Comparison of ENCODE assay signal across 20 mouse cellular contexts in genomic region chr2:165747975-165748374, GRCm38 (mm10).
DNase-seq lines count a peak whose midpoint lies in the region; ATAC-seq and TF ChIP-seq lines count a peak whose summit lies in the region.
"Had no signal": no experiment of that assay in that cellular context is flagged by ENCODE, and none has a peak within 500 bp of the region (broad histone marks: within the 10 kb centered on the region; RNA-seq: fewer than 3 reads in every experiment).

No protein-coding gene starts in this region.

- no peak for DNase-seq in forebrain, embryonic 10.5 days (ENCODE audit: extremely low spot score, low spot score)
- peak; percentile 47 for DNase-seq in lung, postnatal 36 days
- no peak for DNase-seq in lung, postnatal 0 days (ENCODE audit: low spot score)
- peak; percentile 23 for DNase-seq in brain, embryonic 14.5 days (ENCODE audit: low read depth)
- DNase-seq in spleen, postnatal 14 days (ENCODE audit: low spot score in 2 of 2): no peak
- DNase-seq in right cerebral cortex, postnatal 25 days: no peak
- DNase-seq: adrenal gland, adult 8-10 months; cerebellum, adult 11-12 months; cerebellum, postnatal 36 days; heart, postnatal 4 days; kidney, adult 18-20 months; kidney, postnatal 14 days; layer of hippocampus, adult 9-11 months; lung, embryonic 14.5 days; thymus, adult 2 months had no signal

- H3K36me3 ChIP-seq in forebrain, embryonic 10.5 days (replicated peaks): no peaks in the 10 kb centered on the region
- no peaks in the 10 kb centered on the region for H3K36me3 ChIP-seq in forebrain, embryonic 15.5 days
- no peaks in the 10 kb centered on the region for H3K36me3 ChIP-seq in lung, postnatal 0 days (ENCODE audit: insufficient read depth, low read length)
- H3K36me3 ChIP-seq: heart, embryonic 13.5 days; neural tube, embryonic 13.5 days had no signal

- TF ChIP-seq POLR2A in brain, embryonic 14.5 days (IDR thresholded peaks at IDR 0.05; ENCODE audit: borderline replicate concordance, extremely low read depth, insufficient read depth, insufficient read length, poor library complexity, severe bottlenecking): no peak

- peaks cover 63% of the 10 kb centered on the region for H3K27me3 ChIP-seq in forebrain, embryonic 10.5 days (ENCODE audit: poor library complexity, severe bottlenecking)
- 0 out of 2 replicates have a peak, but pooled peaks cover 5% of the 10 kb centered on the region for H3K27me3 ChIP-seq in forebrain, embryonic 15.5 days
- H3K27me3 ChIP-seq in lung, postnatal 0 days (replicated peaks; ENCODE audit: insufficient read depth, low read length): no peaks in the 10 kb centered on the region

- H3K4me1 ChIP-seq in forebrain, embryonic 10.5 days: peaks cover 73% of the 10 kb centered on the region
- H3K4me1 ChIP-seq in forebrain, embryonic 15.5 days: peaks cover 17% of the 10 kb centered on the region
- no peaks in the 10 kb centered on the region for H3K4me1 ChIP-seq in lung, postnatal 0 days (ENCODE audit: insufficient read depth, low read depth, low read length)
- H3K4me1 ChIP-seq: heart, embryonic 13.5 days had no signal

- no peak overlapping the region for H3K9ac ChIP-seq in forebrain, embryonic 15.5 days (replicated peaks)
- no peak overlapping the region for H3K9ac ChIP-seq in lung, postnatal 0 days (replicated peaks; ENCODE audit: low read depth)
- H3K9ac ChIP-seq: forebrain, embryonic 13.5 days; heart, embryonic 13.5 days; lung, embryonic 14.5 days; neural tube, embryonic 13.5 days had no signal

- 46% methylated on average over 7 of the region's 7 CpGs for WGBS in forebrain, embryonic 10.5 days
- WGBS in forebrain, embryonic 15.5 days: 59% methylated on average over 7 of the region's 7 CpGs
- WGBS in lung, postnatal 0 days: 55% methylated on average over 7 of the region's 7 CpGs

- TF ChIP-seq CTCF in lung, postnatal 0 days (IDR thresholded peaks at IDR 0.05): no peak
- no peak for TF ChIP-seq CTCF in brain, embryonic 14.5 days (IDR thresholded peaks at IDR 0.05; ENCODE audit: borderline replicate concordance, extremely low read depth, insufficient read depth, insufficient read length)

- no peak overlapping the region for H3K4me3 ChIP-seq in forebrain, embryonic 10.5 days
- no peak overlapping the region for H3K4me3 ChIP-seq in forebrain, embryonic 15.5 days
- no peak overlapping the region for H3K4me3 ChIP-seq in lung, postnatal 0 days (ENCODE audit: low read depth, low read length)
- H3K4me3 ChIP-seq: forebrain, embryonic 13.5 days; heart, embryonic 13.5 days; neural tube, embryonic 13.5 days had no signal

- no peaks in the 10 kb centered on the region for H3K9me3 ChIP-seq in forebrain, embryonic 10.5 days
- no peaks in the 10 kb centered on the region for H3K9me3 ChIP-seq in forebrain, embryonic 15.5 days
- no peaks in the 10 kb centered on the region for H3K9me3 ChIP-seq in lung, postnatal 0 days (ENCODE audit: low read length)
- H3K9me3 ChIP-seq: forebrain, embryonic 13.5 days; heart, embryonic 13.5 days; neural tube, embryonic 13.5 days had no signal

- TF ChIP-seq EP300 in lung, postnatal 0 days (IDR thresholded peaks at IDR 0.05): no peak

- no peak overlapping the region for H3K4me2 ChIP-seq in forebrain, embryonic 15.5 days (replicated peaks)
- no peak overlapping the region for H3K4me2 ChIP-seq in lung, postnatal 0 days (replicated peaks; ENCODE audit: low read depth, low read length)
- H3K4me2 ChIP-seq: forebrain, embryonic 13.5 days; heart, embryonic 13.5 days; lung, embryonic 14.5 days; neural tube, embryonic 13.5 days had no signal

- H3K27ac ChIP-seq in forebrain, embryonic 10.5 days: peak overlapping the region; percentile 68
- H3K27ac ChIP-seq in forebrain, embryonic 15.5 days (replicated peaks): no peak overlapping the region
- no peak overlapping the region for H3K27ac ChIP-seq in lung, postnatal 0 days (ENCODE audit: low read length)
- H3K27ac ChIP-seq: forebrain, embryonic 13.5 days; heart, embryonic 13.5 days; neural tube, embryonic 13.5 days had no signal

- no peak for ATAC-seq in forebrain, embryonic 15.5 days (replicated peaks)
- no peak for ATAC-seq in lung, postnatal 0 days
- peak; percentile 74 for ATAC-seq in megakaryocyte-erythroid progenitor cell, adult 5-6 weeks (replicated peaks; ENCODE audit: low FRiP score, low TSS enrichment, poor library complexity, severe bottlenecking)
- ATAC-seq: forebrain, embryonic 13.5 days had no signal

Comparison
In these comparisons a context has a peak if more than half of its experiments do, and no peak if none do; other contexts are left out.
1. DNase-seq: peak in lung, postnatal 36 days (single experiment) and brain, embryonic 14.5 days (single experiment); none in forebrain, embryonic 10.5 days (single experiment), lung, postnatal 0 days (single experiment), spleen, postnatal 14 days (0 of 2) and right cerebral cortex, postnatal 25 days (single experiment).